Mouse (Mus musculus) embryonic facial prominence, embryonic 10.5 days (tissue): ENCODE measurements around the gene Hspd1. TPM values are rescaled to one million over a fixed set of nuclear protein-coding genes. Genes with fewer than 3 reads are reported as not detected.
"Not testable (repeated sequence)": the region's sequence is repeated elsewhere in the genome, so short reads cannot be mapped to it uniquely, and the experiment has no call there.

ENCODE experiments used
- DNase-seq: peaks from one replicate; pipeline ENCODE4 v3.0.0-alpha.2; 2017; ENCODE audit warnings: low spot score
- H3K27ac ChIP-seq: fragments of 300-500 bp; sonication (generic); replicated peaks from 2 replicates; pipeline ENCODE4 v1.5.1; 2016; ENCODE audit warnings: mild to moderate bottlenecking
- H3K27me3 ChIP-seq: fragments of 300-500 bp; sonication (generic); replicated peaks from 2 replicates; pipeline ENCODE4 v1.6.1; 2016; ENCODE audit warnings: low read depth, mild to moderate bottlenecking; ENCODE audit not compliant: poor library complexity, severe bottlenecking
- H3K36me3 ChIP-seq: fragments of 300-500 bp; sonication (generic); replicated peaks from 2 replicates; pipeline ENCODE4 v1.6.1; 2016; ENCODE audit warnings: mild to moderate bottlenecking, moderate library complexity
- H3K4me1 ChIP-seq: fragments of 300-500 bp; sonication (generic); 2 replicates; pipeline ENCODE4 v1.6.1; 2016
- H3K4me3 ChIP-seq: fragments of 300-500 bp; sonication (generic); 2 replicates; pipeline ENCODE4 v1.5.1; 2016; ENCODE audit warnings: mild to moderate bottlenecking, moderate library complexity
- H3K9me3 ChIP-seq: fragments of 300-500 bp; sonication (generic); 2 replicates; pipeline ENCODE4 v1.6.1; 2016; ENCODE audit warnings: mild to moderate bottlenecking
- WGBS: fragments of 180-500 bp; shearing (Covaris S2); methylation state at CpG from one replicate; pipeline ENCODE4 v1.1.7; 2016; 5-methylcytosine and 5-hydroxymethylcytosine counted together
- polyA plus RNA-seq: library from polyadenylated mRNA; unstranded; fragments of >200 nt; fragmentation: Nextera tagmentation; extraction: Ambion mirVana; gene quantifications from 2 replicates; pipeline ENCODE4 v1.2.1, GENCODE M21; 2016

The Hspd1 gene
- polyA plus RNA-seq, 1 experiment from 2014 or later: 604 TPM

DNA sequence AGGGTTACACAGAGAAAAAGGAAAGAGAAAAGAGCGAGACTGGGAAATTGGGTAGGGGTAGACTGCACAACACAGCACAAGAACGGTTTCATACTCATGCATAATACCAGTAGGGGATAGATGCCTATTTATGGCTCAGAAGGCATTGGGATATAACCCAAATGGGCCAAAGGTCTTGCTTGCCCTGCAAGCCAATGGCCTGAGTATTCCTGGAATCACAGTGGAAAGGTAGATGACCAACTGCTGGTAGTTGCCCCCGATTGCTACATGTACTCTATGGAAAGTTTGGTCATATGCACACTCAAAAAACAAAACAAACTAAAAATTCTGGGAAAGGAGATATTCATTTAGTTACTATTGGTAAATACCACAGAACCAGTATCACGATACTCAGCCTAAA lies 8.4 kb downstream of the Hspd1 start:
- H3K27me3 ChIP-seq: no peaks in the 10 kb centered on the region
- H3K36me3 ChIP-seq: peaks cover 90% of the 10 kb centered on the region
- peaks cover 8% of the 10 kb centered on the region for H3K4me1 ChIP-seq
- 95% methylated on average over 4 of the region's 4 CpGs for WGBS
- DNase-seq: no peak
- H3K27ac ChIP-seq: no peak overlapping the region
- H3K9me3 ChIP-seq: no peaks in the 10 kb centered on the region
- no peak overlapping the region for H3K4me3 ChIP-seq

DNA sequence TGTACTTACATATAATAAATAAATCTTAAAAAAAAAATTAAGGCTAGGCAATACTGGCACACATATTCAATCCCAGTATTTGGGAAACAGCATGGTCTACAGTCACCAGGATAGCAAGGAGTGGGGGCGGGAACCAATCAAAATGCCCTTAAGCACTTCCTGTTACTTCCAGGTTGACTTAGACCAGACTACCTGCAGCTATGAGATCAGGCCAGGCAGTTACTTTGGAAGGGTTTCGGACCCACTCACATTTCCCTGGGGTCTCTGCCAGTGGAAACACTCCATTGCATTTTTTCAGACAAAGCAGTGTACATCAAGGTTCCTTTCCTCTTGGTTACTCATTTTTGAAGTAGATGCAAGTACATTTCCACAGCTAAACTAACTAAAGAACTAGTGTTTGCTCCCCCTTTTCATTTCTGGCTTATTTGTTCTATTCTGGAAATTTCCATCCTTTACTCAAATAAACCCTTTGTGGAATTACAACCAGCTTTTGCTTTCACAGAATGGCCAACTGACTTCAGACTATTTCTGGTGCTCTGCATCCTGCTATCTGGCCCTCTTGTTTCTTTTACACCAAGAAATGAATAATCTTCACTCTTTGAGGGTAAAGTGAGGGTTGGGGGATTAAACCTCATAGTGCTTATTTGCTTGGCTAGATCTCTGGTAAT lies 11.1 kb downstream of the Hspd1 start:
- no peaks in the 10 kb centered on the region for H3K9me3 ChIP-seq
- H3K4me3 ChIP-seq: no peak overlapping the region
- no peaks in the 10 kb centered on the region for H3K27me3 ChIP-seq
- no peak for DNase-seq
- H3K36me3 ChIP-seq: peaks cover 73% of the 10 kb centered on the region
- 80% methylated on average over 2 of the region's 2 CpGs for WGBS
- H3K4me1 ChIP-seq: no peaks in the 10 kb centered on the region
- no peak overlapping the region for H3K27ac ChIP-seq

DNA sequence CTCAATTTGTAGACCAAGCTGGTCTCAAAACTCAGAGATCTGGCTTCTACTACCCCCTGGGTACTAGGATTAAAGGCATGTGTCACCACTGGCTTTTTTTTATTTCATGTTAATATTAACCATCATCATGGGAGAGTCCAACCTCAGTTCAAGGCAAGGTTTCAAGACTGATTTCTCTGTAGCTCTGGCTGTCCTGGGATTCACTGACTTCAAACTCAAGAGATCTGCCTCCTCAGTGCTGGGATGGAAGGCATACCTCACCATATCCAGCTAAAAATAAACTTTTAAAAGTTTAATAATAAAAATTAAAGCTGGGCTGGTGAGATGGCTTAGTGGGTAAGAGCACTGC lies 11.7 kb downstream of the Hspd1 start:
- no peaks in the 10 kb centered on the region for H3K27me3 ChIP-seq
- no peaks in the 10 kb centered on the region for H3K4me1 ChIP-seq
- no peak overlapping the region for H3K4me3 ChIP-seq
- H3K27ac ChIP-seq: no peak overlapping the region
- DNase-seq: no peak
- H3K36me3 ChIP-seq: peaks cover 73% of the 10 kb centered on the region
- no peaks in the 10 kb centered on the region for H3K9me3 ChIP-seq

DNA sequence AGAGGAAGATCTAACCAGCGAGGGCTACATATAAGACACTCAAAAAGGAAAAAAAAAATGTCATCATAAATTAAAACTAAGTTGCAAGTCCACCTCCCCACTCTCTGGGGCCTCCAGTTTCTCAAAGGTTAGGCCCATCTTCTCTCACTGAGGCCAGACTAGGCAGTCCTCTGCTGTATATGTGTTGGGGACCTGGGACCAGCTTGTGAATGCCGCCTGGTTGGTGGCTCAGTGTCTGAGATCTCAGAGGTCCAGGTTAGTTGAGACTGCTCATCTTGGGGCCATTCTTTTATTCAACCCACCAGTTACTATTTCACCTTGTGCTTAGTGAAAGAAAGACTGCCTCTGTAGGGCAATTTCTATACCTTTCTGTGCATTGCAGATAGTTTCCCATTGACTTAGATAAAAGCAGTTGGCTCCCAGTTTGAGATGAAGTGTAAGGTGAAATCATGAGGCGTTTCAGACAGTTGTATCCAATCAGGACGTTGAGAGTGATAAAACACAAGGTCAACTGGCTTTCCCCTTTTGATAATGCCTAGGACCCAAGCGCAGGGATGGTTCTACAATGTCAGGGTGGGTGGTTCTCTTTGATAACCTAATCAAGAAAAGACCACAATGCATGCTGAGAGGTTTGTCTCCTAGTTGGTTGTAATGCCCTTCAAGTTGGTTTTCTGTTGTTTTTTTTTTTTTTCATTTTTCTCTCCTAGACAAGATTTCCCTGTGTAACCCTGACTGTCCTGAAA lies 12.2 kb downstream of the Hspd1 start:
- no peaks in the 10 kb centered on the region for H3K9me3 ChIP-seq
- no peak overlapping the region for H3K4me3 ChIP-seq
- DNase-seq: no peak
- H3K27ac ChIP-seq: no peak overlapping the region
- H3K4me1 ChIP-seq: no peaks in the 10 kb centered on the region
- WGBS: 74% methylated on average over 5 of the region's 5 CpGs
- H3K36me3 ChIP-seq: peaks cover 70% of the 10 kb centered on the region
- H3K27me3 ChIP-seq: no peaks in the 10 kb centered on the region

DNA sequence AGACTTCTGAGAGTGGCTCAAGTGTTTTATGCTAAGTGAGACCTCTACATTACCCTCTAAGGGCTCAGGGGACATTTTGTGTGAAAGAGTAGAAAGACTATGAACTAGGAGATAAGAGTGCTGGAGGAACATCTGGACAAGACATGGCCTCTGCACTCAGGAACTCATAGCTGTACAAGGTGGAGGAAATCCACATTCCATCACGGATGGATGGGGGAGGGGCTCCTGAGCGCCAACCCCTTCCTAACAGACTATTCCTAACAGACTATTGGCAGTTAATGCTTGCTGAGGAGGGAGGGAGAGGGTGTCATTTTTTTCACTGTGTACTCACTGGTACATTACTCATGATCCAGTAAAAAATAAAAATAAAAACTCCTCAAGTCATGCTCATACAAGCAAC lies 13.3 kb downstream of the Hspd1 start:
- no peaks in the 10 kb centered on the region for H3K4me1 ChIP-seq
- DNase-seq: peak; percentile 26
- H3K27ac ChIP-seq: no peak overlapping the region
- WGBS: 58% methylated on average over 2 of the region's 2 CpGs
- no peak overlapping the region for H3K4me3 ChIP-seq
- peaks cover 60% of the 10 kb centered on the region for H3K36me3 ChIP-seq
- no peaks in the 10 kb centered on the region for H3K9me3 ChIP-seq
- H3K27me3 ChIP-seq: no peaks in the 10 kb centered on the region

DNA sequence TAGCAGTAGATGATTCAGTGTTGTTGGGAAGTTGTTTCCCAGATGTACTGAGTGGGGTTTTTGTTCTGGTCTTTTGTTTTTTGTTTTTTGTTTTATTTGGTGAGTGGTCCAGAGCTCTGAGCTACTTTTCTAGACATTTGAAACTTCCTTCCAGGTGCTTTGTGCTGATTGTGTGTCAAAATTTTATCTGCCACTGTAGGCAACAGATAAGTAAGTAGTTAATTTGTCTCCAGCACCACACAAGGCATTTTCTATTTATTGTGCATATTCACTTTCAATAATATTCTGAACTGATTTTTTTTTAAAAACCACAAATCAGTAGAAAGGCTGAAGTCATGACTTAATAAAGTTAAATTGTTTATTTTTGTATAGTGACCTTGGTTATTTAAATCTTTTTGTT lies 15.7 kb downstream of the Hspd1 start:
- not testable (repeated sequence) for H3K27ac ChIP-seq, H3K9me3 ChIP-seq, DNase-seq, H3K4me3 ChIP-seq, H3K4me1 ChIP-seq, H3K27me3 ChIP-seq
- peaks cover 57% of the 10 kb centered on the region for H3K36me3 ChIP-seq

DNA sequence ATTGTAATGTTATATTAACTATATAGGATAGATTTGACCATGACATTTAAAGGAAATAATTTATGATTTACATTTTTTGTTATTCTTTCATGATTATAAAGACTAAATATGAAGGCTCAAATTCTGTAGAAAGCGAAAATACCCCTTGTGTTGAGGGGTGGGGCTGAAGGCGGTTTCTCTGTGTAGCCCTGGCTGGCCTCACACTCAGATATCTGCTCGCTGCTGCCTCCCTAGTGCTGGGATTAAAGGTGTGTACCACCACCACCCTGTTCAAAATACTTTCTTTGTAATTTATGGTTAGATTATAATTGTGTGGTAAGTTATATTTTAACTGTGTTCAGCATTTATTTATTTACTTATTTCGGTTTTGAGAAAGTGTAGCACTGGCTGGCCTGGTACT lies 26.3 kb downstream of the Hspd1 start:
- H3K9me3 ChIP-seq: no peaks in the 10 kb centered on the region
- no peak for DNase-seq
- no peak overlapping the region for H3K4me3 ChIP-seq
- no peaks in the 10 kb centered on the region for H3K27me3 ChIP-seq
- no peak overlapping the region for H3K27ac ChIP-seq
- WGBS: 87% methylated on average over 4 of the region's 4 CpGs
- H3K4me1 ChIP-seq: no peaks in the 10 kb centered on the region
- peaks cover 43% of the 10 kb centered on the region for H3K36me3 ChIP-seq

DNA sequence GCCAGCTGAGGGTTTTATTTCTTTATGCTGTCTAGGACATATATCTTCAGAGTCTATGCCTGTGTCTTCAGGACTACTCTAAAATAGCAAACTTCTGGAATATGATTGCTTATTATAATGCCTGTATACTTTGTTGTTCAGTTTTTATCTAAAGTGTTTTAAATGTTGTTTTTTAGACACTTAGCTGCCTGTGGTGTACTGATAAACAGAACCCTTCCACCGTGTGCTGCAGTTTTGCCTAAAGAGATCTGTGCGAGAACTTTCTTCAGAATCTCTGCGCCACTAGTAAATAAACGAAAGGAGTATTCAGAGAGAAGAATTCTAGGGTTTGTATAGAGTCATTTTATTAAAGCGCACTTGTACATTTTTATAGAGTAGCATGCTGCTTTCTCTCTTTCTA lies 26.9 kb downstream of the Hspd1 start:
- H3K9me3 ChIP-seq: no peaks in the 10 kb centered on the region
- DNase-seq: no peak
- H3K27me3 ChIP-seq: no peaks in the 10 kb centered on the region
- H3K4me1 ChIP-seq: no peaks in the 10 kb centered on the region
- H3K4me3 ChIP-seq: no peak overlapping the region
- H3K27ac ChIP-seq: no peak overlapping the region
- 93% methylated on average over 5 of the region's 5 CpGs for WGBS
- peaks cover 43% of the 10 kb centered on the region for H3K36me3 ChIP-seq

DNA sequence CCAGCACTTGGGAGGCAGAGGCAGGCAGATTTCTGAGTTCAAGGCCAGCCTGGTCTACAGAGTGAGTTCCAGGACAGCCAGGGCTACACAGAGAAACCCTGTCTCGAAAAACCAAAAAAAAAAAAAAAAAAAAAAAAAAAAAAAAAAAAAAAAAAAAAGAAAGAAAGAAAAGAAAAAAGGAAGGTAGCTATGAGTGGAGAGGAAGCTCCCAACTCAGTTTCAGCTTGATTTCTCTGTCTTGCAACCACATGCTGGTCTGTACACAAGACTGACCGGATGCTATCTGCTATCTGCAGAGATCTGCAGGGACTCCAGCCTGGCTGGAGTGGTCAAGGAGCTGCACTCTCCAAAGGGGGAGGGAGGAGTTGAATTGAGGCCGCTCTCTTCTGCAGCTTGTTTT lies 29.7 kb downstream of the Hspd1 start:
- not testable (repeated sequence) for H3K4me1 ChIP-seq, H3K27me3 ChIP-seq, H3K27ac ChIP-seq, DNase-seq, H3K4me3 ChIP-seq, H3K9me3 ChIP-seq
- WGBS: 63% methylated on average over 3 of the region's 3 CpGs
- H3K36me3 ChIP-seq: peaks cover 27% of the 10 kb centered on the region

DNA sequence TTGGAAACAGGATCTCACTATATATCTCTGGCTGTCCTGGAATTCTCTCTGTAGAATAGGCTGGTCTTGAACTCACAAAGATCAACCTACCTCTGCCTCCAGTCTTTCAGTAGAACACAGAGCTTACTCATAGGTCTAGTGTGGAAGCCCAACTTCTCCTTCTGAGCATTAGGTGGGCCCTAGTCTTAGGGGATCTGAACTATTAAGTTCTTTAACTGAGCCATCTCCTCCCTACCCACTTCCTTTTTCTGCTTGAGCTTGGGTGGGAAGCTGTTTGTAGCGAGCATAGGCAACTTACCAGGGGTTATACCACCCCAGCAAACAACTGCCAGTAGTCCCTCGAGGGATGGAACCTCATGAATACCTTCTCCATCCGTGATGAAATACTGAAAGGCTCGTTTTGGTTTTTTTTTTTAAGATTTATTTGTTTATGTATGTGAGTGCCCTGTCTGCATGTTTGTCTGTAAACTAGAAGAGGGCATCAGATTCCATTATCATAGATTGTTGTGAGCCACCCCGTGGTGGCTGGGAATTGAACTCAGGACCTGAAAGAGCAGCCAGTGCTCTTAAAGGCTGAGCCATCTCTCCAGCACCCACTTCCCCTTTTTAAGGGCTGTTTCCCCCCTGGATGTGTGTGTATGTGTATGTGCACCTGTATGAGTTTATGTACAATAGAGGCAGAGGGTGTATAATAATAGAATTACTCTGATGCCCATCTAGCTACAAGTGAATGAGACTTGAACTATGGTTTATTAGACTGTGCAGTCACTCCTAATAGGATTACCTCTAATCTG lies 32.5 kb downstream of the Hspd1 start:
- no peaks in the 10 kb centered on the region for H3K9me3 ChIP-seq
- H3K4me1 ChIP-seq: peaks cover 13% of the 10 kb centered on the region
- WGBS: 83% methylated on average over 5 of the region's 5 CpGs
- no peak for DNase-seq
- H3K27ac ChIP-seq: no peak overlapping the region
- no peak overlapping the region for H3K4me3 ChIP-seq
- peaks cover 18% of the 10 kb centered on the region for H3K36me3 ChIP-seq
- peaks cover 6% of the 10 kb centered on the region; the same call in 1 of the 2 replicates for H3K27me3 ChIP-seq

DNA sequence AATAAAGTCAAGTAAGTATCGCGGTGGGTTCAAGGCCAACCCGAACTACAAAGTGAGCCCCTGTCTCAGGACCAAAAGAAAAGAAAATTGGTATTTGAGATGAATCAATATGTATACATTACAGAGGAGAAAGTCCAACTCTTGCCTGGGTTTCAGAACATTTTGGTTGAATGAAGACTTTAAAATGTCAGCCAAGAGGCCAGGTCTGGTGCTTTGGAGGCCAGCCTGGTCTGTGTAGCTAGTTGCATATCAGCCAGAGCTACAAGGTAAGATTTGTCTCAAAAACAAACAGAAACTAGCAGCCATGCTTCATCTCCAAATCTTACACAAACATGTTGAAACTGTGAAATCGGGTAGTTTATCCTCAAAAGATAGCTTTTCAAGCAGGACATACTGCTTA lies 34.4 kb downstream of the Hspd1 start:
- H3K9me3 ChIP-seq: no peaks in the 10 kb centered on the region
- H3K36me3 ChIP-seq: peaks cover 18% of the 10 kb centered on the region
- DNase-seq: no peak
- no peak overlapping the region for H3K27ac ChIP-seq
- WGBS: 72% methylated on average over 4 of the region's 4 CpGs
- H3K4me3 ChIP-seq: peak overlapping the region; percentile 90
- peaks cover 13% of the 10 kb centered on the region for H3K4me1 ChIP-seq
- peaks cover 6% of the 10 kb centered on the region; the same call in 1 of the 2 replicates for H3K27me3 ChIP-seq

DNA sequence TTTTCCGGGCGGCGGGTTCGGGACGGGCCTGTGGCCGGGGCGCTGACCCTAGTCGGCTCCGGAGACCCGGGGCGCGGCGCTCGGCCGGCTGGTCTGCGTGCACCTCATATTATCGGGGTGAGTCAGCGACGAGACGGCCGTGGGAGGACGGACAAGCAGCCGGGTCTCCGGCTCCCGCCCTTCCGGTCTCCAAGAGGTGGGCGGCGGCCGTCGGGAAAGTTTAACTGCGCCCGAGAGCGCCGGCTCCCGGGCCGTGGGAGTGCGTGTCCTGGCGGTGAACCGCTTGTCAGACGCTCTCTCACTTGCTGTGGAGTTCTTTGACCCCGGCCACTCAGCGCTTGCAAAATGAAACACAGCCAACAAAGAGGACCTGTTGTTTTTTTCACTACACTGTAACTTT lies 35.0 kb downstream of the Hspd1 start:
- under 1% methylated on average over 42 of the region's 42 CpGs for WGBS
- Histone ChIP-seq H3K4me3 (peak overlapping the region; percentile 90), H3K27ac (peak overlapping the region; percentile 89), H3K27me3 (peaks cover 6% of the 10 kb centered on the region; the same call in 1 of the 2 replicates), H3K4me1 (peaks cover 13% of the 10 kb centered on the region), H3K9me3 (no peaks in the 10 kb centered on the region), H3K36me3 (peaks cover 18% of the 10 kb centered on the region)
- DNase-seq: no peak
